Mouse (Mus musculus): ENCODE results near the gene Smad9.

The Smad9 gene

GRCm38 (mm10) chr3:54811616-54812015 lies 56.2 kb downstream of the Smad9 start:
- no peak for DNase-seq

- DNase-seq = peak in 1 of 2 experiments; percentile 24
Observed at GRCm38 (mm10) chr3:54813418-54813988, 58.1 kb downstream of the Smad9 start.

- DNase-seq = no peak
Observed at GRCm38 (mm10) chr3:54814622-54815021, 59.2 kb downstream of the Smad9 start.

- DNase-seq = peak; percentile 33 to 72
Observed at GRCm38 (mm10) chr3:54815292-54815691, 59.9 kb downstream of the Smad9 start.

- no peak for DNase-seq
Observed at GRCm38 (mm10) chr3:54822526-54822925, 67.1 kb downstream of the Smad9 start.

GRCm38 (mm10) chr3:54832491-54832890 lies 77.1 kb downstream of the Smad9 start:
- no peak for DNase-seq

- DNase-seq = no peak
Observed at GRCm38 (mm10) chr3:54835421-54835820, 80.0 kb downstream of the Smad9 start.
